ENCODE assay signal across 10 mouse cellular contexts in the genomic region with DNA sequence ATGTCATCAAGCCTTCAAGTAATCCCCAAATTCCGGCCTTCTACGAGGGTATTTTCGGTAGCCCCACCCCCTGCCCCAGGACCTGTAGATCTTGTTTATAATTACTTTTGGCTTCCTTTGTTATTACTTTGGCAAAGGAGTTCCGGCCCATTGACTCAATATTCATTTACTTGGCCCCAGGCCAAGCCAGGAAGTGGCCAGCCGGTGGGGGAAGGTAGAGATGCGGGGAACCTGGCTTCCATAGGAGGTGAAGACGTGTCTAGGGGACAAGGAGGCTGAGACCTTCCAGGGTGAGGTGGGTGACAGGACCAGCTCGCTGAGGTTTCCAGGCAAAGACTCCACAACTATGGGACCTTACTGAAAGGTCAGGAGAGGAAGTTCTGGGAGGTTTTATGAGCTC. TPM values are rescaled to one million over a fixed set of nuclear protein-coding genes. Genes with fewer than 3 reads are reported as not detected.
DNase-seq lines count a peak whose midpoint lies in the region; ATAC-seq and TF ChIP-seq lines count a peak whose summit lies in the region.
"Had no signal": no experiment of that assay in that cellular context is flagged by ENCODE, and none has a peak within 500 bp of the region (broad histone marks: within the 10 kb centered on the region; RNA-seq: fewer than 3 reads in every experiment).

No protein-coding gene starts in this region.

- no peak overlapping the region for H3K4me3 ChIP-seq in lung, adult 2 months (replicated peaks; ENCODE audit: extremely low read depth, low read depth, low read length)
- no peak overlapping the region for H3K4me3 ChIP-seq in hindbrain, embryonic 10.5 days
- H3K4me3 ChIP-seq: embryonic facial prominence, embryonic 15.5 days had no signal

- WGBS in lung, adult 2 months: 11% methylated on average over 8 of the region's 8 CpGs
- 42% methylated on average over 8 of the region's 8 CpGs for WGBS in hindbrain, embryonic 10.5 days

- H3K9me3 ChIP-seq in hindbrain, embryonic 10.5 days: no peaks in the 10 kb centered on the region
- H3K9me3 ChIP-seq: embryonic facial prominence, embryonic 15.5 days had no signal

- DNase-seq in adrenal gland, adult 2 months: peak; percentile 55
- no peak for DNase-seq in adrenal gland, postnatal 25 days
- DNase-seq in B cell, adult 2 months: peak; percentile 4 to 5
- peak; percentile 61 for DNase-seq in lung, adult 2 months
- DNase-seq in hindbrain, embryonic 10.5 days (ENCODE audit: low spot score): no peak
- no peak for DNase-seq in adipocyte (ENCODE audit: low spot score)
- no peak for DNase-seq in gastrocnemius, adult 18-20 months (ENCODE audit: low spot score)
- DNase-seq: right cerebral cortex, postnatal 14 days had no signal

- ATAC-seq in hematopoietic stem cell, adult 5-6 weeks (replicated peaks in 1 of 2; ENCODE audit: insufficient read depth in 1 of 2, low FRiP score in 2 of 2, low TSS enrichment in 1 of 2, low read depth in 1 of 2, poor library complexity in 2 of 2, severe bottlenecking in 2 of 2): peak; percentile 22 to 33; a peak in 2 of 4 replicates

- H3K36me3 ChIP-seq in hindbrain, embryonic 10.5 days: no peaks in the 10 kb centered on the region
- H3K36me3 ChIP-seq: embryonic facial prominence, embryonic 15.5 days had no signal

- H3K27me3 ChIP-seq in hindbrain, embryonic 10.5 days (ENCODE audit: insufficient read depth, poor library complexity, severe bottlenecking): 0 out of 2 replicates have a peak, but pooled peaks cover under 1% of the 10 kb centered on the region
- H3K27me3 ChIP-seq: embryonic facial prominence, embryonic 15.5 days had no signal

- no peak for TF ChIP-seq POLR2A in lung, adult 2 months (IDR thresholded peaks at IDR 0.05; ENCODE audit: borderline replicate concordance, extremely low read depth, low read depth, low read length)

- TF ChIP-seq CTCF in lung, adult 2 months (IDR thresholded peaks at IDR 0.05; ENCODE audit: insufficient read depth, low read length): no peak

- H3K4me1 ChIP-seq in lung, adult 2 months (ENCODE audit: control insufficient read depth, insufficient read depth, low read length): peaks cover 14% of the 10 kb centered on the region
- peaks cover 14% of the 10 kb centered on the region for H3K4me1 ChIP-seq in hindbrain, embryonic 10.5 days (replicated peaks)

- no peak overlapping the region for H3K27ac ChIP-seq in hindbrain, embryonic 10.5 days
- H3K27ac ChIP-seq: embryonic facial prominence, embryonic 15.5 days had no signal

RNA-seq across cellular contexts. Expression of a gene that starts 22.4 kb away (rescaled TPM):
- total RNA-seq in adrenal gland, adult 2 months (2021): 10 to 100 TPM; 24.2 to 36.4 TPM
- polyA plus RNA-seq in adrenal gland, adult 2 months (2012; rRNA removed): 5.3 and 9.0 TPM in 2 replicates
- total RNA-seq in adrenal gland, postnatal 25 days (2021): 35.1 and 37.1 TPM in 2 replicates
- 5.8 and 18.5 TPM in 2 replicates for total RNA-seq in hematopoietic stem cell, adult 5-6 weeks (2017)
- polyA plus RNA-seq in lung, adult 2 months (2012; rRNA removed): 7.8 and 10.8 TPM in 2 replicates
- 1.3 and 1.6 TPM in 2 replicates for polyA plus RNA-seq in hindbrain, embryonic 10.5 days (2016; fragmentation: Nextera tagmentation; extraction: Ambion mirVana)
- 10 to 100 TPM; 43.7 to 51.4 TPM for total RNA-seq in gastrocnemius, adult 18-20 months (2021)

Comparison
In these comparisons a context has a peak if more than half of its experiments do, and no peak if none do; other contexts are left out.
1. DNase-seq: peak in adrenal gland, adult 2 months (single experiment), B cell, adult 2 months (2 of 2) and lung, adult 2 months (single experiment); none in adrenal gland, postnatal 25 days (single experiment), hindbrain, embryonic 10.5 days (single experiment), adipocyte (single experiment) and gastrocnemius, adult 18-20 months (single experiment).